Mouse (Mus musculus) kidney, adult 2 months (tissue): ENCODE measurements at regions not wholly inside any gene's neighbourhood (a gene's known extent, or its start where the extent isn't known, plus 50 kb on each side); places are given as distances from the start of the nearest gene placed in this dataset.

Source experiments
- DNase-seq: peaks from one replicate; pipeline ENCODE4 v3.0.0; 2021
- H3K27ac ChIP-seq: fragments of 200-500 bp; 2 replicates; pipeline ENCODE4 v1.5.1; 2012; ENCODE audit warnings: low read depth, low read length, control low read depth, inconsistent platforms; ENCODE audit not compliant: insufficient read depth
- H3K27me3 ChIP-seq: fragments of 200-500 bp; replicated peaks from 2 replicates; pipeline ENCODE4 v1.6.1; 2012; ENCODE audit warnings: mild to moderate bottlenecking, moderate library complexity, low read length, inconsistent platforms; ENCODE audit not compliant: control insufficient read depth, insufficient read depth
- H3K36me3 ChIP-seq: fragments of 200-500 bp; 2 replicates; pipeline ENCODE4 v1.6.1; 2012; ENCODE audit warnings: mild to moderate bottlenecking, moderate library complexity, low read length, inconsistent platforms; ENCODE audit not compliant: control insufficient read depth, insufficient read depth
- H3K4me1 ChIP-seq: fragments of 200-500 bp; 2 replicates; pipeline ENCODE4 v1.6.1; 2011; ENCODE audit warnings: low read length; ENCODE audit not compliant: control insufficient read depth, insufficient read depth
- H3K4me3 ChIP-seq: fragments of 200-500 bp; 2 replicates; pipeline ENCODE4 v1.5.1; 2011; ENCODE audit warnings: mild to moderate bottlenecking, low read depth, low read length, control low read depth; ENCODE audit not compliant: insufficient read depth
- CTCF ChIP-seq: fragments of 200-500 bp; conservative IDR thresholded peaks from 2 replicates; pipeline ENCODE4 v1.5.1; 2011; ENCODE audit warnings: low read depth, mild to moderate bottlenecking, control low read depth, low read length, moderate library complexity, mixed read lengths; ENCODE audit not compliant: insufficient read depth, insufficient read length
- POLR2A ChIP-seq: fragments of 200-500 bp; IDR thresholded peaks from one replicate; pipeline ENCODE4 v1.6.1; 2011; ENCODE audit warnings: low read depth, low read length, control low read depth
- WGBS: fragments of 180-500 bp; shearing (Covaris S2); methylation state at CpG from one replicate; pipeline ENCODE4 v1.1.7; 2018; 5-methylcytosine and 5-hydroxymethylcytosine counted together

DNA sequence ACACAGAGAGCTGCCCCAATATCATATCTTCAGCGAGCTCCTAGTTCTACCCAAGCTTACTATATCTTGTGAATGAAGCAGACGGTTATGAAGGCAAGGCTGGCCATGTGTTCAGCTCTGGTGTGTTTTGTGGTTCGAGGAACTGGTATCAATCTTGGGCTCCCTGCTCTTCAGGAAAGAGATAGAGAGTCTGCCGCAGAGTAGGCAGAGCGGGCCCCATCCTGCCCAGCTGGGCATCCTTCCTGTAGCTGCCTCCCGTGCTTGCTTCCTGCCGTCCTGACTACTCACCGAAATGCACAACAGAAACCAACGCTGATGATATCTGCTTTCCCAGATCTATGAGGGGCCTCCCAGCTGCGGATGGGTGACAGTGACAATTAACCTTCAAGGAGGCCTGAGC lies 60.3 kb downstream of the Snrpe start:
- Histone ChIP-seq H3K27me3 (no peaks in the 10 kb centered on the region), H3K36me3 (no peaks in the 10 kb centered on the region), H3K4me1 (no peaks in the 10 kb centered on the region), H3K27ac (no peak overlapping the region), H3K4me3 (no peak overlapping the region)
- DNase-seq, result no peak
- no peak for TF ChIP-seq CTCF
- no peak for TF ChIP-seq POLR2A
- 69% methylated on average over 10 of the region's 10 CpGs for WGBS

DNA sequence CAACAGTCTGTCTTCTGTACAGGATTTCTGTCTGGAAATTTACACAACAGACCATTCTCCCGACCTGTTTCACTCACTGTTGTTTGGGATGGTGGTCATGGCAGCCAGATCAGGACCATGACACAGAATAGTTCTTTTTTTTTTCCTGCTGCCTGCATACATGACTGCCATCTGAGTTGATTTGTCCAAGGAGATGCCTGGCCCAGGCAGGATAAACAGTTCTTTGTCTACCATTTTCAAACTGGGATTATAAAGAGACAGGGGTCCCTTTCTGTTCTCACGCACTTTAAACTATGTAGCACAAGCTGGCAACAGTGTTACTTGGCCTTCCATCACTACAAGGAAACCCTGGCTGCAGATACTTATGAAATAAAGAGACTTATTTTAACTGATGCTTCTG lies 61.1 kb downstream of the Snrpe start:
- no peak for TF ChIP-seq POLR2A
- no peak for TF ChIP-seq CTCF
- Histone ChIP-seq H3K4me1 (no peaks in the 10 kb centered on the region), H3K27me3 (no peaks in the 10 kb centered on the region), H3K27ac (no peak overlapping the region), H3K36me3 (no peaks in the 10 kb centered on the region), H3K4me3 (no peak overlapping the region)
- no peak for DNase-seq
- 66% methylated on average over 2 of the region's 2 CpGs for WGBS

DNA sequence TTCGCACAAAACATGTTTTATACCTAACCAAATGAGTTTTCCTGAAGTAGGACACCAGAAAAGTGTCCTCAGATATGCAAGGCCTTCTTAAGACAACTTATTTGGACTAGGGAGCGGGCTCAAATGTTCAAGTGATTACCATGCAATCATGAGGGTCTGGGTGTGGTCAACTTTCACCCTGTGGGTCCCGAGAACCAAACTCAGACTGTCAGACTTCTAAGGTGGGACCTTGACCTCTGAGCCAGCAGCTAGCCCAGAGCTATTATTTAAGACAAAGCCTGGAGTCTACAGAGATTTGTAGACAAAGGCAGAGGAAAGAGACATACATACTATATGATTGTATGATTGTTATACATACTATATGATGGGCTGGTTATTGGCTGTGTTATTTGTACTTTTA lies 62.5 kb downstream of the Snrpe start:
- TF ChIP-seq CTCF (no peak), POLR2A (no peak)
- H3K4me1 ChIP-seq, result no peaks in the 10 kb centered on the region
- no peak overlapping the region for H3K27ac ChIP-seq
- no peaks in the 10 kb centered on the region for H3K27me3 ChIP-seq
- 86% methylated on average over 3 of the region's 3 CpGs for WGBS
- no peaks in the 10 kb centered on the region for H3K36me3 ChIP-seq
- no peak for DNase-seq
- H3K4me3 ChIP-seq, result no peak overlapping the region

DNA sequence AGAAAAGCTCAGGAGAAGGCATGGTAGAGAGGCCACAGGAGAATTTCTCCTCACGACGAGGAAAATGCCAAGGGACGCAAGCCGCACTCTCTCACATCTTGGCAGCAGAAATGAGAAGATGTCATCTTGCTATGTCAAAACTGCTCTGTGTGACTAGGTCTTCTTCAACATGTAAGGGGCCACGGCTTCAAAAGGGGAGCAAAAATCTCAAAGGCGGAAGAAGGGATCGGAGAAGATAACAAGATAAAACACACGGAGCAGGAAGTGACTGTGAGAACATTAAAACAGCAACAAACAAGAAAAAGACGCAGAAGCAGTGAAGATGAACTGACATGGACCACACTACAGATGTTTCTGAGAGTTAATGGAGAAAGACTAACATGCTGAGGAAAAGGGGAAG lies 65.1 kb downstream of the Snrpe start:
- H3K4me1 ChIP-seq, result no peaks in the 10 kb centered on the region
- no peaks in the 10 kb centered on the region for H3K27me3 ChIP-seq
- H3K4me3 ChIP-seq, result no peak overlapping the region
- TF ChIP-seq CTCF (no peak), POLR2A (no peak)
- H3K27ac ChIP-seq, result no peak overlapping the region
- no peak for DNase-seq
- no peaks in the 10 kb centered on the region for H3K36me3 ChIP-seq
- WGBS, result 86% methylated on average over 9 of the region's 9 CpGs

DNA sequence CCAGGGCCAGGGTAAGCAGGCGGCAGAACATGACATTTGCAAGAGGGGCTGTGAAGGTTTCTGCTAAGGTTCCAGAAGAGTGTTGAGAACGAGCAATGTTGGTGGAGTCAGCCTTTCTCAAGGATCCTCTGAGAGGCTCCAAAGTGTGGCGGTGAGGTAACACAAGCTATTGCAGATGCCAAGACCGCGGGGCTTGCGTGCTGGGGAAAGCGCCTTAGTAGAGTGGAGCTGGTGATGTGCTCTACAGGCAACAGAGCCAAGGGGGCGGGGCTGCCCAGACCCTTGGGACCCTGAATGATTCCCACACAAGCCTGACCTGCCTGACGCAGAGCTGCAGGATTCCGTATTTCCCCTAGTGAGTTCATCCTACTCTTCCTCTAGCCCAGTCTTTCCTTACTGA lies 66.3 kb downstream of the Snrpe start:
- no peak overlapping the region for H3K27ac ChIP-seq
- no peak overlapping the region for H3K4me3 ChIP-seq
- 92% methylated on average over 10 of the region's 10 CpGs for WGBS
- no peak for TF ChIP-seq CTCF
- no peak for TF ChIP-seq POLR2A
- no peaks in the 10 kb centered on the region for H3K36me3 ChIP-seq
- H3K27me3 ChIP-seq, result no peaks in the 10 kb centered on the region
- DNase-seq, result no peak
- H3K4me1 ChIP-seq, result no peaks in the 10 kb centered on the region

DNA sequence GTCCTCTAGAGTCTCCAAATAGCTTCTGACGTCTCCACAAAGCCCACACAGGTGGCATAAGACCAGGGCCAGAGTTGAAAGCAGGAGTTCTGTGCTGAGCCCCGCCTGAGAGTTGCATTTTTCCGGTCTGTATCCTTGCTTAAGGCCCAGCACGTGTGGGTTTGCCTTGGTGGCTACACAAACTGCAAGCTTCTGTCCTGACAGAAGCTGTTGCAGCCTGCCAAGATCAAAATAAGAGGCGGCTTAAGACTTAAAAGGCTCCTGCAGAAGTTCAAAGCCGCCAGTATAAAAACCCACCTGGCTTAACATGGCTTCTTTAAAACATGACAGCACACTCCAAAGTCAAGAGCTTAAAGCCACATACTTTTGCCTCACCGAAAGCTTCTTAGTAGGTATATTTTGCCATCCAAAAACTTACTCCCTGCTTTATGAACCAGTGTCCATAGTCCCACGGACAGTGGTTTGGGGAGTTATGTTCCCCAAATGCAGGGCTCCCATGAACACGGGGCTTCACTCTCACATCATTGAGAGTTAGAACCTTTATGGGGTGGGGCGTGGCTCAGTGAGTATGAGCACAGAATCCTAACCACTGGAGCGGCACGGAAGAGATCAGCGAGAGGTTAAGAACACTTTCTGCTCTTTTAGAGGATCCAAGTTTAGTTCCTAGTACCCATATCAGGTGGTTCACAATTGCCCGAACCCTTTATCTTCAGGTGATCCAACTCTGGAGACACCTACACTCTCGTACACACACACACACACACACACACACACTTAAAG lies 67.9 kb downstream of the Snrpe start:
- H3K36me3 ChIP-seq, result no peaks in the 10 kb centered on the region
- H3K27ac ChIP-seq, result no peak overlapping the region
- H3K27me3 ChIP-seq, result no peaks in the 10 kb centered on the region
- 64% methylated on average over 15 of the region's 15 CpGs for WGBS
- TF ChIP-seq POLR2A (no peak), CTCF (no peak)
- no peaks in the 10 kb centered on the region for H3K4me1 ChIP-seq
- no peak for DNase-seq
- no peak overlapping the region for H3K4me3 ChIP-seq

DNA sequence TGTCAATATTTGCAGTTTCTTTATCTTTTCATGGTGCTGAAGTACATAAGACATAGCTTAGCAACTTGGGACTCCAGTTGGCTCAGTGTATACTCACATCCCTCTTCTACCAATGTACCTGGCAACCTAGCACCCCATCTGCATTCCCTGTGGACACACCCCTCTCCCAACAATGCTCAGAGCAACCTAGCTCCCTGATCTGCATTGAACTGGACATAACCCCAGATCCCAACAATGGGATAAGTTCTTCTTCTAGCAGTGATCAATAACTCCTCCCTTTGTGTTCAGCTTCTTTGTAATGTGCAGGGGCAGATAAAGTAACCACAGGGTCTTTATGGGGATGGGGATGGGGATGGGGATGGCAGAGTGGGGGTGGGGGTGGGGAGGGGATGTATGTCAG lies 79.4 kb downstream of the Snrpe start:
- Histone ChIP-seq H3K4me3 (no peak overlapping the region), H3K27me3 (no peaks in the 10 kb centered on the region), H3K27ac (no peak overlapping the region), H3K4me1 (no peaks in the 10 kb centered on the region), H3K36me3 (no peaks in the 10 kb centered on the region)
- no peak for TF ChIP-seq POLR2A
- no peak for TF ChIP-seq CTCF
- DNase-seq, result no peak
